Mouse (Mus musculus) embryonic facial prominence, embryonic 14.5 days (tissue): ENCODE measurements around the gene Vps54. TPM values are rescaled to one million over a fixed set of nuclear protein-coding genes. Genes with fewer than 3 reads are reported as not detected.
A peak's percentile ranks its signal among the peaks of the same experiment; 100 is the strongest.
"Not testable (repeated sequence)": the region's sequence is repeated elsewhere in the genome, so short reads cannot be mapped to it uniquely, and the experiment has no call there.

ENCODE experiments used
- ATAC-seq: fragments of 200-750 bp; cut with Nextera tagmentation; 2 replicates; pipeline ENCODE4 v1.8.0; 2017; ENCODE audit warnings: low read depth, moderate number of reproducible peaks, moderate TSS enrichment
- DNase-seq: peaks from one replicate; pipeline ENCODE4 v3.0.0-alpha.2; 2015; ENCODE audit warnings: low spot score
- H3K27ac ChIP-seq: fragments of 300-500 bp; sonication (generic); replicated peaks from 2 replicates; pipeline ENCODE4 v1.5.1; 2014; ENCODE audit warnings: low read depth, mild to moderate bottlenecking, low read length, moderate library complexity
- H3K27me3 ChIP-seq: fragments of 300-500 bp; sonication (generic); replicated peaks from 2 replicates; pipeline ENCODE4 v1.6.1; 2014; ENCODE audit warnings: low read length; ENCODE audit not compliant: control insufficient read depth, insufficient read depth
- H3K36me3 ChIP-seq: fragments of 300-500 bp; sonication (generic); 2 replicates; pipeline ENCODE4 v1.6.1; 2014; ENCODE audit warnings: low read length, mixed read lengths; ENCODE audit not compliant: control insufficient read depth, insufficient read depth
- H3K4me1 ChIP-seq: fragments of 300-500 bp; sonication (generic); 2 replicates; pipeline ENCODE4 v1.6.1; 2014; ENCODE audit warnings: antibody characterized with exemption, low read length; ENCODE audit not compliant: control insufficient read depth, insufficient read depth
- H3K4me2 ChIP-seq: fragments of 300-500 bp; sonication (generic); 2 replicates; pipeline ENCODE4 v1.6.1; 2014; ENCODE audit warnings: low read depth, mild to moderate bottlenecking, low read length, moderate library complexity, mixed read lengths
- H3K4me3 ChIP-seq: fragments of 300-500 bp; sonication (generic); 2 replicates; pipeline ENCODE4 v1.5.1; 2014; ENCODE audit warnings: low read depth, mild to moderate bottlenecking, low read length
- H3K9ac ChIP-seq: fragments of 300-500 bp; sonication (generic); 2 replicates; pipeline ENCODE4 v1.6.1; 2014; ENCODE audit warnings: low read depth, mild to moderate bottlenecking, low read length, moderate library complexity, mixed read lengths
- H3K9me3 ChIP-seq: fragments of 300-500 bp; sonication (generic); 2 replicates; pipeline ENCODE4 v1.6.1; 2016; ENCODE audit warnings: low read length; ENCODE audit not compliant: control insufficient read depth
- WGBS: fragments of 180-500 bp; shearing (Covaris S2); extraction: QIAGEN DNeasy Blood & Tissue Kit; methylation state at CpG from one replicate; pipeline ENCODE4 v1.1.7; 2014; 5-methylcytosine and 5-hydroxymethylcytosine counted together
- polyA plus RNA-seq: library from polyadenylated mRNA; unstranded; fragments of >200 nt; fragmentation: Nextera tagmentation; extraction: Ambion mirVana; gene quantifications from 2 replicates; pipeline ENCODE4 v1.2.1, GENCODE M21; 2014

Vps54 gene
- 14.6 and 15.9 TPM in 2 replicates for polyA plus RNA-seq

GRCm38 (mm10) chr11:21239021-21239661 is at the start of gene Vps54:
Vps54 (plus strand) TSS chr11:21239281.
- no peaks in the 10 kb centered on the region for H3K27me3 ChIP-seq
- no peaks in the 10 kb centered on the region for H3K9me3 ChIP-seq
- peak within 1 kb of the TSS; percentile 77 for H3K4me2 ChIP-seq
- no peaks in the 10 kb centered on the region for H3K36me3 ChIP-seq
- peak; percentile 78 for ATAC-seq
- H3K9ac ChIP-seq: peak within 1 kb of the TSS; percentile 99
- H3K4me1 ChIP-seq: peaks cover 15% of the 10 kb centered on the region
- peak; percentile 50 for DNase-seq
- 4% methylated on average over 16 of the region's 84 CpGs for WGBS
- H3K27ac ChIP-seq: peak within 1 kb of the TSS; percentile 97
- H3K4me3 ChIP-seq: peak within 1 kb of the TSS; percentile 93

- not testable (repeated sequence) for DNase-seq, H3K9me3 ChIP-seq, H3K9ac ChIP-seq, H3K4me3 ChIP-seq, H3K27me3 ChIP-seq, H3K4me1 ChIP-seq, H3K4me2 ChIP-seq, ATAC-seq, H3K36me3 ChIP-seq, H3K27ac ChIP-seq
- 86% methylated on average over 8 of the region's 8 CpGs for WGBS
These were observed 47.3 kb upstream of the Vps54 start for GRCm38 (mm10) chr11:21191821-21192220.

GRCm38 (mm10) chr11:21194851-21195250 is 44.2 kb upstream of the Vps54 start:
- H3K9me3 ChIP-seq: no peaks in the 10 kb centered on the region
- H3K27me3 ChIP-seq: no peaks in the 10 kb centered on the region
- H3K36me3 ChIP-seq: no peaks in the 10 kb centered on the region
- no peak overlapping the region for H3K9ac ChIP-seq
- DNase-seq: no peak
- no peaks in the 10 kb centered on the region for H3K4me1 ChIP-seq
- no peak for ATAC-seq
- H3K4me3 ChIP-seq: no peak overlapping the region
- 95% methylated on average over 3 of the region's 3 CpGs for WGBS
- H3K4me2 ChIP-seq: no peak overlapping the region
- H3K27ac ChIP-seq: no peak overlapping the region

DNA sequence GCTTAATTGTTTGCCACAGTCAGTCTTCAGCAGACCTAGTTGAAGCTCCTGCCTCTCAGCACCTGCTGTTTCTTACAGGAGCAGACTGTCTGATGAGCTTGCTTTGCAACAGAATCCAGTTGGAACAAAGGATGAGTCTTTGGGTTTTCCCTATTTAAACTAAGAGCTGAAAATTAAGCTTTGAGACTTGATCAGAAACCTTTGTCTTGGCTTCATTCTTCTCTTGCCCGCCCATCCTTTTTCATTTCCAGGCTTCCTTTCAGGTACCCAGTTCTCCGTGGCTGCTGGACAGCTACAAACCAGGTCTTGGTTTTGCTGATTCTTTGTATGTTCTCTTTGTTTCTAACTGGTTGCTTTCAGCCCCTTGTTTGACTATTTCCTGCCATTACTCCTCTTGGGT is 30.0 kb upstream of the Vps54 start:
- DNase-seq (no peak), ATAC-seq (no peak)
- Histone ChIP-seq H3K4me3 (no peak overlapping the region), H3K4me2 (no peak overlapping the region), H3K27me3 (no peaks in the 10 kb centered on the region), H3K36me3 (no peaks in the 10 kb centered on the region), H3K9ac (no peak overlapping the region), H3K4me1 (no peaks in the 10 kb centered on the region), H3K27ac (no peak overlapping the region), H3K9me3 (peaks cover 12% of the 10 kb centered on the region)
- WGBS: 74% methylated on average over 2 of the region's 2 CpGs

DNA sequence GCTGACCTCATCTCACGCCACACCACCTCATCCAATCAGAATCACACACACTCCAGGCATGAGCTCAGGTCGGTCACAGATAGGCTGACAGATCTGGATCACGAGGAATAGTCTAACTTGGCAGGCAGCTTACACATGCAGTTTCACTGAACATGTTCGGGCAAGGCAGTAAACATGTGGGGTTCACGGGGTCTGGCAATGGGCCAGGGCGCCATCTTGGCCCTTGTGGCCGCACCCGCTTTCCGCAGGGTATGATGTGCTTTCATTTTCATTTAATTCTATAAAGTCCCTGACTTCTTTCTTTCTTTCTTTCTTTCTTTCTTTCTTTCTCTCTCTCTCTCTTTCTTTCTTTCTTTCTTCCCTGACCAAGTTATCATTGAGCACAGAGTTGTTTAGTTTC is 29.4 kb upstream of the Vps54 start:
- H3K4me3 ChIP-seq, H3K36me3 ChIP-seq, DNase-seq, H3K4me2 ChIP-seq, ATAC-seq, H3K27ac ChIP-seq, H3K4me1 ChIP-seq, H3K27me3 ChIP-seq, H3K9ac ChIP-seq: not testable (repeated sequence)
- WGBS: 90% methylated on average over 9 of the region's 9 CpGs
- peaks cover 12% of the 10 kb centered on the region for H3K9me3 ChIP-seq

DNA sequence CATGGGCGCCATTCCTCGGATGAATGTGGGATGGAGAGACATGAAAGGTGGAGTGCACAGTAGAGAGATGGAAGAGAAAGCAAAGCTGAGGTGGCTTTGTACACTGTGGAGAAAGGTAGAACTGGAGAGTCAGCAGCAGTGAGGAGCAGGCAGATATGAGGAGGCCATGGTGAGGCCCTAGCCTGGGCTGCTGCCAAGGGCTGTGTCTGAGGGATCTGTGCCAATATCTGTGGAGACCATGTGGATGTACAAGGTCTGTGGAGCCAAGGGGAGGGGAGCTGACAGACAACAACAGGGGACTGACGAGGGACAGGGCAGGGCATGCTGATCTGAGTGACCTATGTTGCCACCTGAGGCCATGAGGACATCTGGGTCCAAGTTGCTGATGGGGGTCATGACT is 21.7 kb upstream of the Vps54 start:
- Histone ChIP-seq H3K9ac (no peak overlapping the region), H3K27me3 (no peaks in the 10 kb centered on the region), H3K27ac (no peak overlapping the region), H3K36me3 (no peaks in the 10 kb centered on the region), H3K4me2 (no peak overlapping the region), H3K4me1 (no peaks in the 10 kb centered on the region), H3K9me3 (no peaks in the 10 kb centered on the region), H3K4me3 (no peak overlapping the region)
- 80% methylated on average over 3 of the region's 3 CpGs for WGBS
- DNase-seq (no peak), ATAC-seq (no peak)

GRCm38 (mm10) chr11:21219281-21219680 is 19.8 kb upstream of the Vps54 start:
- no peak overlapping the region for H3K9ac ChIP-seq
- DNase-seq: no peak

DNA sequence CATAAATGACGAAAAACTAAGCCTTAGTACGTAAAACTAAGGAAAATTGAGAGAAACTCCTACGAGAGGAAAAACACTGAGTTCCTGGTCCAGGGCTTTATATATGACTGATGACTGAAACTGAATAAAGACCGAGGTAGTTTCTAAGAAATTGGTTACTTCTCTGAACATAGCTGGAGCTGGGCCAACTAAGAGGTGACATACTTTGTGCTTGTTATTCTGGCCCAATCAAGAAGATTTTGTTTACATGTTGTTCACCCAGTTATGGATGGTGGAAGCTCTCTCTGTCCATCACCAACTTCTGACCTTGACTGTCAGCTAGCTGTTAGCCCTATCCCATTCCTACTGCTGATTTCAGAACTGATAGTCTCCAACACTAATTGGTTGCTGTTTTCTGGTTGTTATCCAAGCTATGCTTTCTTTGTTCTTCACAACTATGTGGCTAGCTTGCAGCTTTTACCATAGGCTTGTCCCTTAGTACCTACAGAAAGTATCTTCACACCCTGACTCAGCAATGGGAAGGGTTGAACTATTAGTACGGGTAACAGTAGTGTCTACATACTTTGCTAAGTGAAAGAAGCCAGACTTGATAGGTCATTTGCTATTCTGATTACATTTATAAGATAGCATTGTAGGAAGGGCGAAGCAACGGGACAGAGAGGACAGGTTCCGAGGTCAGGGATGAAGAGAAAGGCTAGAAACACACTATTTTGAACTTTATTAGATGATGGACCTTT is 19.1 kb upstream of the Vps54 start:
- no peaks in the 10 kb centered on the region for H3K36me3 ChIP-seq
- H3K4me3 ChIP-seq: no peak overlapping the region
- no peaks in the 10 kb centered on the region for H3K27me3 ChIP-seq
- H3K4me2 ChIP-seq: no peak overlapping the region
- 88% methylated on average over 8 of the region's 8 CpGs for WGBS
- DNase-seq: no peak
- no peak overlapping the region for H3K27ac ChIP-seq
- H3K9me3 ChIP-seq: no peaks in the 10 kb centered on the region
- ATAC-seq: no peak
- no peak overlapping the region for H3K9ac ChIP-seq
- no peaks in the 10 kb centered on the region for H3K4me1 ChIP-seq

More at GRCm38 (mm10) chr11:21219281-21219680, 19.8 kb upstream of the Vps54 start:
- Histone ChIP-seq H3K27me3 (no peaks in the 10 kb centered on the region), H3K4me3 (no peak overlapping the region), H3K27ac (no peak overlapping the region), H3K36me3 (no peaks in the 10 kb centered on the region), H3K9me3 (no peaks in the 10 kb centered on the region), H3K4me1 (no peaks in the 10 kb centered on the region), H3K4me2 (no peak overlapping the region)
- no peak for ATAC-seq
- 61% methylated on average over 2 of the region's 2 CpGs for WGBS

DNA sequence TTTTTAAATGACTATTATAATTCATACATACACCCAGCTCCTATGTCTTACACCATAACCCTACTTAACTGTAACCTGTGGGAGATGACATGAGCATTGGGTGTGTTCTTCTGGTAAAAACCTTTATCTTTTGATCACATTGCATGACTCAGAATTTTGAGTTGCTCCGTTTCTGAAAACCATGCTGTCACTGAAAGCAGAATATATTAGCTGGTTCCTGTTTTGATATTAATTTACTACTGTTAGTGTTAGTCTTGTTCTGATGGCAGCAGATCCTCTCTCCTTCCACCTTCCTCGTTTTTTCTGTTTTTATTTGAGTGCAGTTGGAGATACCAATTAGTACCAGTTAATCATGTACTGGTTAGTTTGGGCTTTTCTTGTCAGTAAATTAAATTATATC is 18.3 kb upstream of the Vps54 start:
- no peaks in the 10 kb centered on the region for H3K27me3 ChIP-seq
- 60% methylated on average over 2 of the region's 2 CpGs for WGBS
- ATAC-seq: no peak
- H3K36me3 ChIP-seq: no peaks in the 10 kb centered on the region
- H3K9me3 ChIP-seq: no peaks in the 10 kb centered on the region
- H3K4me2 ChIP-seq: no peak overlapping the region
- DNase-seq: no peak
- H3K27ac ChIP-seq: no peak overlapping the region
- H3K4me3 ChIP-seq: no peak overlapping the region
- H3K9ac ChIP-seq: no peak overlapping the region
- H3K4me1 ChIP-seq: no peaks in the 10 kb centered on the region
